Mouse (Mus musculus): Measurements from ENCODE around the gene Trp53. TPM values are rescaled to one million over a fixed set of nuclear protein-coding genes. Genes with fewer than 3 reads are reported as not detected.
"Not testable (repeated sequence)": the region's sequence is repeated elsewhere in the genome, so short reads cannot be mapped to it uniquely, and the experiment has no call there.

Gene Trp53
- total RNA-seq, 2 experiments from 2014 or later = 32.5 to 45.2 TPM

DNA sequence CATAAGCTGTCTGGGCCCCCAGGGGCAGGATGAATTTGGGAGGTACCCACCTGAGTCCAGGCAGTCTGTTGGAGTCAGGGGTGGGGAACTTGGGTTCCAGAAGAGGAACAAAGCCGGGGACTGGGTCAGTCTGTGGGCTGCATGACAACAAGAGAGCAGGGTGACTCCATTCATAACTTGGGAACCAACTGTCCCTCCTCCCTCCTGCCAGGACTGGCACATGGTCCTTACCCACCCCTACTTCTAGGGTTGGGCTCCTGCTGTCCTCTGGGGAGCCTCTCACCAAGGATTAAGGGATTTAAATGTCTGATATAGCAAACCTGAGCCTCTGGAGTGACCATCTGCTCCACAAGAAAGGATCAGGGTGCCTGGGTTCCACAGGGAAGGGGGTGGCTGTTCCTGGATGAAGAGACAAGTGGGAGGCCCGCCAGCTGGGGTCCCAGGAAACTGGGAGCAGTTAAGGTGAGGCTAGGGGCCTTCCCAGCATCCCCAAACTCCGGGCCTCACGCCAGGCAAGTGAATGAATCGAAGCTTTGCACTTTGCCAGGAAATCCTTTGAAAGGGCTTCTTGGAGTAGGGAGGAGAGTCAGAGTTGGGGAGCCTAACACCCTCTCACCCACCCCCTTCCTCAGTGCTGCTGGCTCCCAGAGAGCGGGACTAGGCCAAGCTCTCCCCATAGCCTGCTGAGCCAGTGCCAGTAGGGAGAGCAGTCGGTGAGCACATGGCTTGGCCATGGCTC is 11.9 kb downstream of the Trp53 start:
- intact Hi-C loops (cut with DNase I) = no loop called here
- DNase-seq = peak in 1 of 2 experiments; percentile 14

DNA sequence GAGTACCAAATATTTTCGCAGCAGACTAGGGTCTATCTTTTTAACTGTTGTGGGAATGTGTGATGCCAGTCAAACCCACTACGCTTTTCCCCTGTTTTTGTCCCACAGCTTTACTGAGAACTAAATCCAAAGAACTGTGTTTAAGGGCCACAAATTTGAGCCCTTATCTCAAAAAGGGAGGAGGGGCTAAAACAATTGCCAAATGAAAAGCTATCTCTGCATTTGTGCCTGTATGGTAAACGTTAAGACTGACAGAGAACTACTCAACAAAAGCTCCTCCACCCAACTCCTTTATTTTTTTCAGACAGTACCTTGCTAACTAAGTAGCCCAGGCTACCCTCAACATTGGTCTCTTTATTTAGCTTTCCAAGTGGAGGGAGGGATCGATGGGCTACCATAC is 12.6 kb downstream of the Trp53 start:
- intact Hi-C loops (cut with DNase I) = no loop called here

DNA sequence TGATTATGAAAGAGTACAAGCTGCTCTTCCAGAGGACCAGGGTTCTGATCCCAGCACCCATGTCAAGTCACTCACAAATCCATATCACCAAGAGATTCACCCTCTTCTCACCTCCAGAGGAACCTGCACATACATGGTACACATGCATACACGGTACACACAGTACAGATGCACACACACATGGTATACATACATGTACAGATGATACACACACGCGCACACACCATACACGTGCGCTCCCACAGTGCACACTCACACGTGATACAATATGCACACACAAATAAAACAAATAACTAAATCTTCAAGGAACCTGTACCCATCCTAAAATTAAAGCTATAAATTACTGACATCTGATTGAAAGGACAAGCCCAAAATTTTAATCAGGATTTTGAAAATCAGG is 14.7 kb downstream of the Trp53 start:
- intact Hi-C loops (cut with DNase I) = no loop called here
- no peak for DNase-seq

More for the DNA sequence above, 12.6 kb downstream of the Trp53 start:
- no peak for DNase-seq

DNA sequence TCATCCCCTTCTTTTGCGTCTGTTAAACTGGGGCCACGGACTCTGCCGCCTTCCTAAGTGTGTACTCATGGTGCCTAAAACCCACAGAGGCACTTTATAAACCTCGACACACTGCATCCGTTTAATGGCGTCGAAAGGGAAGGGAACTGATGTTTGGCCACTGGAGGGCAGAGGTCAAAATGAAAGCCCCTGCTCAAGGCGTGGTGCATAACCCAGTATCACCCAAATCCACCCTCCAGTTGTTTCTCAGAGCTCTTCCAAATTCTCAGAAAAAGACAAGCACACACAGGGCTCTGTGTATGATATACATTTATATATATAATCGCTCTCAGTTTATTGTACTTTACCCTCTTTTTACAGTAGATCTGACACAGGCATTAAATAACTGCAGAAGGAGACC is 19.3 kb downstream of the Trp53 start:
- DNase-seq = no peak
- intact Hi-C loops (cut with DNase I) = no loop called here

GRCm38 (mm10) chr11:69600098-69600497 is 19.9 kb downstream of the Trp53 start:
- DNase-seq = peak; percentile 83 to 86
- intact Hi-C loops (cut with DNase I) = no loop called here

GRCm38 (mm10) chr11:69601768-69602167 is 21.6 kb downstream of the Trp53 start:
- intact Hi-C loops (cut with DNase I) = no loop called here
- no peak for DNase-seq

- intact Hi-C loops (cut with DNase I) = no loop called here
- peak; percentile 42 to 58 for DNase-seq
These were observed 23.4 kb downstream of the Trp53 start for GRCm38 (mm10) chr11:69603516-69603915.

DNA sequence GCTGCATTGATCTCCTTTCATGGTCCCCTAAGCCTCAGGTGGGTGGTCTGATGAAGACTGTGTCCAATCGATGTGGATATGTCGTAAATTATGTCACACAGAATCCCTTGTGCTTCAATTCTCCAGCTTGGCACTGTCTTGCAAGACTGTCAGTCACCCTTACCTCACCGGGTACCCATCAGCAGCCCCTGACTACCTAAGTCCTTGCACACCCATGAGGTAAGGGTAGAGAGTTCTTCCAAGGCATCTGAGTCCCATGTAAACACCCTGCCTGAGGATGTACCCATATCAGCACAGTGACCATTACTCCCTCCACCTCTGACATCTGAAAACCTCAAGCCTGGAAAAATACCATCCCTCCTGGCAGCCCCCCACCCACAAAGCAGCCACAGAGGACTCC is 24.2 kb downstream of the Trp53 start:
- no peak for DNase-seq
- intact Hi-C loops (cut with DNase I) = no loop called here

DNA sequence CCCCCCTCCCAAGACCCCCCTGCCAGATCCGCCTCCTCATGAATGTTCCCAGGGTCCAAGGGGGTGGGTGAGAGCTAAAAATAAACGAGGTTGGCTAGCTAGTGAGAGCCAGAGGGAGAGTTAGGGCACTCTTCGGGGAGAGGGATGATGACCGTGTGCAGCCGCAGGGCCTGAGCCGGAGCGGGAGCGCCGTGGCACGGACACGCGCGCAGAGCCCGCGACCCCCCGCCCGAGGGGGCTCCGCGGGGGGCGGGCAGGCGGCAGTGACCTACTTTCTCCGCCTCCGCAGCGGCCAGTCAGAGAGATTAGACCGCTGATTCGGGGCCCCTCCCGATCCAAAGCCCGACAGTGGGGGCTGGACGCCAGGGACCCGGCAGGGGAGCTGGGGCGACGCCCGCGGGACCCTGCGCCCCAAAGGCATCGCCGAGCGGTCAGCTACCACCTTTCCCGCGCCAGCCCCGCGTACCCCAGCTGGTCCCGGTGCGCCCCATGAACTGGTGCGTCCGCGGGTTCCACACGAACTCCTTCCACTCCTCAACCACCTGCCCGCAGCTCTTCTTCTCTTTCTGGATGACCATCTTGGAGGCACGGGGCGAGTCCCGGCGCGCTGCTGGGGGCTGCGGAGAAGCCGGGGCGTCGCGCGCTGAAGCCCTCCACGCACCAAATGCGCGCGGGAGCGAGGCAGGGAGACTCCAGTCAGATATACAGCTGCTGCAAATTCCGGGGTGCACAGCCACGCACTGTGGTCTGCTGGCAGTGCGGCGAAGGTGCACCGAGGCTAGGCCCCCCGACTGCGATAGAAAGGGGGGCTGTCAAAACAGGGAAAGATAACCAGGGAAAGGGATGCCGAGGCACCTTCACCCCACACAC is 24.9 kb downstream of the Trp53 start:
- peak; percentile 41 to 47 for DNase-seq
- intact Hi-C loops (cut with DNase I) = no loop called here

- peak; percentile 73 to 77 for DNase-seq
- intact Hi-C loops (cut with DNase I) = loop anchor here (2.0 kb wide), 1 partner anchor 25 kb away; the partner anchor contains the start of genes Trp53 and Wrap53
These were observed 25.7 kb downstream of the Trp53 start, which contains the start of gene Atp1b2 for GRCm38 (mm10) chr11:69605726-69606490. Atp1b2 (minus strand) TSS chr11:69605942.

DNA sequence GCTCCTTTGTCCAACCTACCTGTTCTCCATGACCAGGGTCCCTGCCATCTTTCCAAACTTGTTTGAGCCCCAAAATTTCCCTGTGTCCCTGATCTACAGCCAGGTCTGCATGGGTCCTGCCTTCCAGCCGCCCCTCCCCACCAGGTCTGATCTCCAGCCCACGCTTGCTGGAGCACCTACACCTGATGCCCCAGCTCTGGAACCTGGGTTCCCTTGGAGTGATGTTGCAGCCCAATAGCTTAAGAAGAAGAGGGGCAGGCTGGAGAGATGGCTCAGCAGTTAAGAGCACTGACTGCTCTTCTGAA is 26.3 kb downstream of the Trp53 start:
- intact Hi-C loops (cut with DNase I) = loop anchor here (2.0 kb wide), 1 partner anchor 26 kb away; the partner anchor contains the start of genes Trp53 and Wrap53
- DNase-seq = no peak

DNA sequence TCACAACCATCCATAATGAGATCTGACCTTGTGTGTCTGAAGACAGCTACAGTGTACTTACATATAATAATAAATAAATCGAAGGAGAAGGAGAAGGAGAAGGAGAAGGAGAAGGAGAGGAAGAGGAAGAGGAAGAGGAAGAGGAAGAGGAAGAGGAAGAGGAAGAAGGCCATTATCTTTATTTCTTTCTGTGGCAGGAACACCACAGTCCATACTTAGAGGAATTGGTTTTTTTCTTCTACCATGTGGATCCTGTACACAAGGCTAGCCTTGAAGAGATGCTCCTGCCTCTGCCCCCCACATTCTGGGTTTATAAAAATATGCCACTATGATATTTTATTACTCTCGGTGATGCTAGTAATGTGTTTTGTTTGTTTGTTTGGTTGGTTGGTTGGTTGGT is 26.7 kb downstream of the Trp53 start:
- no peak for DNase-seq
- intact Hi-C loops (cut with DNase I) = loop anchor here (2.0 kb wide), 1 partner anchor 26 kb away; the partner anchor contains the start of genes Trp53 and Wrap53

GRCm38 (mm10) chr11:69608525-69608924 is 28.4 kb downstream of the Trp53 start:
- intact Hi-C loops (cut with DNase I) = no loop called here
- no peak for DNase-seq

GRCm38 (mm10) chr11:69609416-69609815 is 29.3 kb downstream of the Trp53 start:
- no peak for DNase-seq
- intact Hi-C loops (cut with DNase I) = no loop called here

DNA sequence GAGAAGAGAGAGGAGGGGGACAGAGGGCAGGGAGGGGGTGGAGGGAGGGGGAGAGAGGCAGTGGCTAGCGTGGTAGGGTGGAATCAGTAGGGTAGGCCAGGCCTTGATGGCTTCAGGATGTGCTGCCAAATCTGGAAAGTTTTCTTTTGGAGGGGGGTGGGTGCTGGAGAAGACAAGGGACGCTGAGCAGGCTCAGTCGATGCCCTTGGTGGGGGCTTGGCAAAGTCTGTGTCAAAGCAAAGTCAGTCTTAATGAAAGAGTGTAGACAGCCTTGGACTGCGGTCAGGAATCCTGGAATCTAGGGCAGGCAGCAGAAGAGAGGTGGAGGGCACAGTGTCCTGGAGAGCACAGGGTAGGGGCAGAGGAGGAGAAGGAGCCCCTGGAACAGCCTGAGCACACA is 30.7 kb downstream of the Trp53 start:
- DNase-seq = no peak
- intact Hi-C loops (cut with DNase I) = no loop called here

DNA sequence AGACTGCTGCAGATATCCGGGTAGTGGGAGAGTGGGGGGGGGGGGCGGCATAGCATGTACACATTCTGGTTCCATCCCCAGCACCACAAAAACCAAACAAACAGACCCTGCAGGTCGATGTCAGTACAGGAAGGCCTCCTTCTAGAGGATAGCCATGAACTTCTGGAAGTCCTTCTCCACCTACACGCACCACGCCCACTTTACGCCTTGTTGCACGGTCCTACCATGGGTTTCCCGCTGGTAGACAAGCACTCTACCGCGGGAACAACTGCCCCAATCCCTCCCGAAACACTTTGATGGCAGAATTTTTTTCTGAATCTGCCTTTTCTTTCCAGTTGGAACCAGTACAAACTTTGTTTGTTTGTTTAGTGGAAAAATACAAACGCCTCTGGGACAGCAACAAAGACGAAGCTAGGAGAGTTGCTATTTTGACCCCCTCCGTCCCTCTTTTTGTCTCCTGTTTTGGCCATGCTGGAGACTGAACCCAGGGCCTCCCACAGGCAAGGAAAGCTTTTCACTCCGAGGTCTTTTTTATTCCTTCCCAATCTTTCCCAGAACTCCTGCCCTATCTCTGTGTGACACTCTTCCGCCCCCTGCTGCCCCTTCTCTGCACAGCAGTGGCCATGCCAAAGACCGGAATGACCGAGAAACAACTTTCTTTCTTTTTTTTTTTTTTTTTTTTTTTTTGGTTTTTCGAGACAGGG is 33.5 kb downstream of the Trp53 start:
- peak; percentile 91 to 95 for DNase-seq
- intact Hi-C loops (cut with DNase I) = loop anchor here (1.0 to 2.0 kb wide), 2 partner anchors 34 to 67 kb away; no protein-coding TSS in a partner anchor

GRCm38 (mm10) chr11:69614257-69614588 is 34.1 kb downstream of the Trp53 start:
- intact Hi-C loops (cut with DNase I) = loop anchor here (1.0 to 2.0 kb wide), 2 partner anchors 35 to 67 kb away; no protein-coding TSS in a partner anchor
- DNase-seq = not testable (repeated sequence)

DNA sequence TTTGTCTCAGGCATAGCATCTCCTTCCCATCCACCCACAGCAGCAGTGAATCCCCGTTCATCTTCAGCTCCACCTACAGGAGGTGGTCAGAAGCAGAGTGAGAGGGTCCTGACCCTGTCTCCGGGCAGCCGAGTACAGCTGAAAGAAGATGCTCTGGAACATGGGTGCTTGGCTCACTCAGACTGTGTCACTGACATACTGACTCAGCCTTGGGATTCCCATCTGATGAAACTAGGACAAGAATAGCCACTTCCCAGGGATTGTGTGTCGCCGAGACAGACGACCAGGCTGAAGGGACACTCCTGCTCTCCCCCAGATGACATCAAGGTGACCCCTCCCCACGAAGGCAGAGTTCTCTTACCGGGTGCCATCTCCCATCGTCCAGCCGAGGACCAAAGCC is 36.6 kb downstream of the Trp53 start:
- intact Hi-C loops (cut with DNase I) = no loop called here

DNA sequence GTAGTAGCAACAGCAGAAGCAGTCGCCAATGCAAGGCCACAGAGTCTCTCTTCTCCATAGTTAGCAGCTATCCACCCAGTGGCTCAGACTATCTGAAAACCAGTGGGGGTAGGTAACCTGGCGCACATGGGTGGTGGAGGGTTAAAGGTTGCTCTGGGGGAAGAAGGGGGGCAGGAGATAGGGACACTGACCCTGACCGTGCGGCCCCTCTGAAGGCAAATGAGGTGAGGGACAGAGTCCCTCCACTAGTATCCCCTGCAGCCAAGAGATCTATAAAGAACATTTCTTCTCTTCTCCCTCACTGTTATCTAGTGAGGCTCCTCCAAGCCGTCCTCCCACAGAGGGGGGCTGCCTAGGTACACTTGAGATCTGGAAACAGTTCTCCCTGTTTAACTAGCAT is 37.6 kb downstream of the Trp53 start, which contains the start of gene Shbg:
TSS of gene Shbg (minus strand) at position 101 of the 400 bp plus-strand sequence.
- intact Hi-C loops (cut with DNase I) = no loop called here
- no peak for DNase-seq

More for the DNA sequence above, 36.6 kb downstream of the Trp53 start:
- no peak for DNase-seq

- intact Hi-C loops (cut with DNase I) = no loop called here
- no peak for DNase-seq
These were observed 40.4 kb downstream of the Trp53 start for GRCm38 (mm10) chr11:69620394-69621081.
